Mouse (Mus musculus): ENCODE measurements around the gene Cog5. TPM values are rescaled to one million over a fixed set of nuclear protein-coding genes. Genes with fewer than 3 reads are reported as not detected.

Cog5 gene
- total RNA-seq, 2 experiments from 2014 or later: 6.1 to 17.7 TPM

DNA sequence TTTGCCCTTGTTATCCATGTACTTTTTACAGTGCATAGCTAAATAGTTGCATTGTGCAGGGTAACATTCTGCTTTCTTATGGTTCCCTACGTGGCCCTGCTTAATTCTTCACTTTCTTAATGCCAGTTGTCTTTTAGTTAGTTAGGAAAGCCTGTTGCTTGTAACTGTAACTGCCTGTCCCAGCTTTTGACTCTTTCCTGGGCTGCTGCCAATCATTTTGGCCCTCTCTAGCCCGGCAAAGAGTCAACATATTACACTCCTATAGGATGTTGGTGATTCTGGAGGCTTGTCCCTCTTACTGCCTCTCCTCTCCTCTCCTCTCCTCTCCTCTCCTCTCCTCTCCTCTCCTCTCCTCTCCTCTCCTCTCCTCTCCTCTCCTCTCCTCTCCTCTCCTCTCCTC, 51.5 kb downstream of the Cog5 start:
- no peak for ATAC-seq (replicated peaks; ENCODE audit: low FRiP score, poor library complexity, severe bottlenecking)

DNA sequence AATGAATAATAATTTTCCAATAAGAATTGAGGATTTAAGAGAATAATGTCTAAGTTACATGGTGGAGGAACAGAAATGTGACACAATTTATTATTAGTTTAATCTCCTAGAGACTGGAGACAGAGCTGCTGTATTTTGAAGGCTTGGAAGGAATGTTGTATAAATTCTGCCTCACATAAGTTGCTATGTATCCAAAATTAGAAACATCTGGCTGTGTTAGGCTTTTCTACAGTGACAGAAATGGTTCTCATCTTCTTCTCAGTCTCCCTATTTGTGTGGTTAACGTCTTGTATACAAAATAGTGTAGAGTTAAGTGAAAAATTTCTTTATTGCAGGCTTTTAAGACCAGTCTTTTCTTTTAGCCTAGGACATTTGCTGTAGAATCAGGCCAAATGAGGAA, 52.9 kb downstream of the Cog5 start:
- ATAC-seq (replicated peaks; ENCODE audit: low FRiP score, poor library complexity, severe bottlenecking): no peak

DNA sequence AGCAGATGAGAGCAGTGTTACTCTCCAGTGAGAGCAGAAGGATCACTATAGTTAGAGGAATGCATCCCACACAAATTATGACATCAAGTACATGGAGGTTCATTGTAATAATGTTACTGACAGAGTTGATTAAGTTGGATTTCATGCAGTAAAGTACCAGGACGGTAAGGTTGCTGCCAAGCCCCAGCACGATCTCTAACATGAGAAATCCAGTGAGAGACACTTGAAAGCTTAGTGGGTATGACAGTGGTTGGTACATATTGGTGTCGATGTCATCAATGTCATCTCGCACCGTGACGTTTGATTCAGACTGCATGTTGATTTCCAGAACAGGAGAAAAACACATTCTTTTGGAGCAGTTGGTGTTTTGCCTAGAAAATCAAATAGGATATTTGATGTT, 55.0 kb downstream of the Cog5 start:
- no peak for ATAC-seq (replicated peaks; ENCODE audit: low FRiP score, poor library complexity, severe bottlenecking)

DNA sequence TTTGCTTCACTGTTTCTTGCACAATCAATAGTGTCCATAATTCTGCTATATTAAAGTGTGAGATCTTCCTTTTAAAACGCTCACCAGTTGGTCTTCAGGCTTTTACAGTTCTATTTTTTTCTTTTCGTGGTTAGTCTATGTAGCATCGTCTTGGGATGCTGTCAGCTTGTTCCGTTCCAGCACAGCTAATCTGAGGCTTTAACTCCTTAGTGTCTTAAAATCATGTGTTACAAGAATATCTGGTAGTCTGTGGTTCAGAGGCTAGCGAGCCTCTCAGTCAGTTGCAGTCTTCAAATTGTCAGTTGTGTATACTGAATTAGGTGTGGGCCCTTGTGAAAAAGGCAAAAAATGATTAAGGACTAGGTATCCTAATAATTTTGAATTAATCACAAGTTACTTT, 57.6 kb downstream of the Cog5 start:
- ATAC-seq (replicated peaks; ENCODE audit: low FRiP score, poor library complexity, severe bottlenecking): no peak

DNA sequence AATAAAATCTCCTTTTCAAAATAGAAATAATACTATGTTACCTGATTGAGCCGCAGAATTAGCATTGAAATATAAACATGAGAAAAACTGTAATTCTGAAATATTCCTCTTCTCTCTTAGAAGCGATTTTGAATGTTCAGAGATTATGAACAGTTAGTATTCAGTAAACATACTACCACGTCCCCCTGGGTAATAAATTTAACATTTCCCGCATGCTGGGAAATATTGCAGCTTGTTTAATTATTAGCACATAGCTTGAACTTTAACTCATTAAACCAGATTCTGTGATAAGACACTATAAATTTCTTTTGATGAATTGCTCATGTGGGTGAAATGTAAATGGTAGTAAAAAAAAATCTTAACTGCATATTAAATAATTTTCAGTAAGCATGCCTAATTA, 58.1 kb downstream of the Cog5 start:
- no peak for ATAC-seq (replicated peaks; ENCODE audit: low FRiP score, poor library complexity, severe bottlenecking)

DNA sequence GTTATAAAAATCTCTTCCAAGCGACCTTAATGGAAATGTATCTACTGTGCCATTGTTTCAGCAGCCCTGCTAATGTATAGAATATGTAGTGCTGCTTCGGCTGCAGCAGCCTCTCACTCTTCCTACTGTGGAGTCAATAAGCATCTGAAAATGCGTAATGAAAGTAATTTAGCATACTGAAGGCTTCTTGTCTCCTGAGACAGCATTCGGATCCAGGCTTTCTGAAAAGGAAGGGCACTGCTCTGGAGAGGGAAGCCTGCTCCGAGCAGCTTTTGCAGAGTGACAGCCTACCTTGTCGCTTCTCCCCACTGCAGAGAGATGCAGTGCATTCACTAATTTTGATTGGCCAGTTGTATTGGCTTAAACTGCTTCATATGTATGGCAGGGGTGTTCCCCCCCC, 58.9 kb downstream of the Cog5 start, which contains the start of gene Gpr22:
Gene Gpr22 (minus strand): TSS at position 348 of the 400 bp plus-strand sequence.
- no peak for ATAC-seq (replicated peaks; ENCODE audit: low FRiP score, poor library complexity, severe bottlenecking)

DNA sequence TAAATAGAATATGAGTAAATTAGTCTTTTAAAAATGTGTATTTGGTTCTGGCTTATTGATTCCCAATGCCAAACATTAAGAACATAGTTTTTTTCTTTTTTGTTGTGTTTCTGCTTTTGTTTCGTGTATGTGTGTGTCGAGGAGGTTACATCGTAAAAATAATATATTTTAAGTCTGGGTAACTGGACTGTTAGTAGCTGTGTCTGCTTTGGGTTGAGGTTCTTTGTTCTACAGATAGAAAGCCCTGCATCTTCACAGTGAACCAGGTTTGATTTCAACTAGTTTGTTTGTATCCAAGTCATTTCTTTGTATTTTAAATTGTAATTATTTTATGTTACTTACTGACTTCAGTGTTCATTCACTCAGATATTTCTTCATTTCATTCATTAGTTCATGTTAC, 59.4 kb downstream of the Cog5 start:
- no peak for ATAC-seq (replicated peaks; ENCODE audit: low FRiP score, poor library complexity, severe bottlenecking)

DNA sequence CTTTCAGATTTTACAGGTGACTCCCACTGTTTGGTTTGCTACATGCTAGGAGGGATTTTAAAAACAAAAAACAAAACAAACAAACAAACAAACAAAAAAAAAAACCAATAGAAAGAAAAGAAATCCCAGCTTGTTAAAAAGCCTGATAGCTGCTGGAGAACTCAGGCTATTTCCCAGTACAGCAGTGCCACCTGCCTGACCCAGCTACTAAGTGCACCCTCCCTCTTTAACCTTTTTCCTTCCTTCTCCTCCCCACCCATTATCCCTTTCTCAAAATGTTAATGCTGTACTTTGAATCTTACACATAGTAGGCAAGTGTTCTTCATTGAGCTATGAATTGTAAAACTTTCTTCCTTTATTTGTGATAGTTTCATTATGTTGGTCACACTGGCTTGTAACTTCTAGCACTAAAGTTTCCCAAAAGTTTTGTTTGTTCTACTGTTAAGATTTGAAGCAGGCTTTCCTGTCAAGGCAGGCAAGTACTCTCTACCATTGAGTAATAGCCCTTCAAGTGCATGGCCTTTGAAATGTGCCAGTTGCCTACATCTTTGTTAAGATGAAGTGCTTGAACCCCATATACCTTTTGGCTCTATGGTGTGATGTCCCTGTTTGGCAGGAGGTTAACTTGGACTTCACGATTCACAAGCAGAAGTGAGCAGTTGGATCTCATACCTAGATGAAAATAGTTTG, 65.1 kb downstream of the Cog5 start:
- no peak for ATAC-seq (replicated peaks; ENCODE audit: low FRiP score, poor library complexity, severe bottlenecking)

DNA sequence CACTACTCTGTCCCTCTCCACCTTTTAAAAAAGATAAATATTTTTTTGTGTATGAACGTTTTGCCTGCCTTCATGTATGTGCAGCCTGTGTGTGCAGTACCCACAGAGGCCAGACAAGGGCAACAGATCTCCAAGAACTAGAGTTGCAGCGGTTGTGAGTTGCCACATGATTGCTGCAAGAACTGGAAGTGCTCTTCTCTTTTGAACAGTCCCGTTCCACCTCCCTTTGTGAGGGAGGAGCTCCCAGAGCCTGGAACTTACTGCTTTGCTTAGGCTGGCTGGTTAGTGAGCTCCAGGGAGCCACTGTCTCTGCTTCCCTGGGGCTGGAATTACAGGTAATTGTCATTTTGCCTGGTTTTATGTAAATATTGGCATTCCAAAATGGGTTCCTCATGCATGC, 69.9 kb downstream of the Cog5 start:
- no peak for ATAC-seq (replicated peaks; ENCODE audit: low FRiP score, poor library complexity, severe bottlenecking)

DNA sequence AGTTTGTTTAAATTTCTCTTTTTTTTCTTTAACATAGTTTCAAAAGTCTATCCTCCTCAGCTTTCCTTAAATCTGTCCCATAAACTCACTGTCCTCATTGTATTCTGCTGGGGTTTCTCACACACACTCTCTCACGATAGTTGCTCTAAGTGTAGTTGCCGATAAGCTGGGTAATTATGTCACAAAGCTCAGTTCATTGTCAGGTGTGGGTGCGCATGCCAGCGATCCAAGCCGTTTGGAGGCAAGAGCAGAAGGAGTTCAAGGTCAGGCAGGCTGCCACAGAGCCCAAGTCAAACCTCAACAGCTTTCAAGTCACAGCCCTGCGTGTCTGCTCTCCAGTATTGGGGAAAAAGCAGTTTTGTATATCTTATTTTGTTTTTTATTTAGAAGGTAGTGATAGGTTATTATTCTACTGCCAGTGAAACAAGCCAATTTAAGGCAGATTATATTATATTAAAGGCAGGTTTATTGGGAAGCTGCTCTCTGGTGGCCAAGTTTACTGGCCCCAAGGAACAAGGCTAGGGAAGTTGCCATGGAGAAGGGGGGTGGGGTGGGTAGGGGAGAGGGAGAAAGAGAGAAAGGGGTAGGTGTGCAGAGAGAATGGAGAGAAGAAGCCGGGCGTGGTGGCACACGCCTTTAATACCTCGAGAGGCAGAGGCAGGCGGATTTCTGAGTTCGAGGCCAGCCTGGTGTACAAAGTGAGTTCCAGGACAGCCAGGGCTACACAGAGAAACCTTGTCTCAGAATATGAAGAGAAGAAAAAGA, 71.0 kb downstream of the Cog5 start:
- ATAC-seq (replicated peaks; ENCODE audit: low FRiP score, poor library complexity, severe bottlenecking): no peak

DNA sequence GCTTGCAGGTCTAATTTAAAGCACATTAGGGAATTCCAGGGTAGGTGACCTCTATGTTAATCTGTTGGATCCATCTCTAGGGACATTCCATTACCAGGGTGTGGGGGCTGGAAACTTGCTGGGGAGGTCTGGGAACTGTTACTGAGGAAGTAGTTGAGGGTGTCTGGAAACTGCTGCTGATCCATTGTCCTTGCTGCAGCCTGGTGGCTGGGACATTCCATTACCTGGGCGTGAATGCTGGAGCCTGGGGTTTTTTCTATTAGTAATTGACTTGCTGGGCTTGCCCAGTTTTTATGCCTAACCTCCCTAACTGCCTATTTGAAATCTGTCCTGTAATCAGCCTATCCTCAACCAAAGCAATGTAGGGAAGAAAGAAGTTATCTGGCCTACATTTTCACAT, 72.0 kb downstream of the Cog5 start:
- no peak for ATAC-seq (replicated peaks; ENCODE audit: low FRiP score, poor library complexity, severe bottlenecking)

DNA sequence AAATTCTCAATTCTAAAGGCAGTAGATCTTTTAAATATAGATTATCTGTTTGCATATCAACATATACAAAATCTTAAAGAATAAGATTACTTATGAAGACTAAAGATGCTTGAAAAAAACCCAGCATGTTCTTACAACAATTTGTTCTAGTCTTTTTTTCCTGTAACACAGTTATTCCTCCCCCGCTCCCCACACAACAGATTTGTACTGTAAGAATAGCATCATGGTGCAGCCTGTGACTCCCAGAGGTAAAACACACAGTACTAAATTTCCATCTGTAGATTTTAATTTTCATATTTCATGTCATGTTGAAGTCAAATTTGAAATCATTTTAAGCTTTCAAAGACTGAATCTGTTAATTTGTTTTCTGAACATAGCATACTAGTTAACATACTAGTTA, 75.5 kb downstream of the Cog5 start:
- no peak for ATAC-seq (replicated peaks; ENCODE audit: low FRiP score, poor library complexity, severe bottlenecking)

DNA sequence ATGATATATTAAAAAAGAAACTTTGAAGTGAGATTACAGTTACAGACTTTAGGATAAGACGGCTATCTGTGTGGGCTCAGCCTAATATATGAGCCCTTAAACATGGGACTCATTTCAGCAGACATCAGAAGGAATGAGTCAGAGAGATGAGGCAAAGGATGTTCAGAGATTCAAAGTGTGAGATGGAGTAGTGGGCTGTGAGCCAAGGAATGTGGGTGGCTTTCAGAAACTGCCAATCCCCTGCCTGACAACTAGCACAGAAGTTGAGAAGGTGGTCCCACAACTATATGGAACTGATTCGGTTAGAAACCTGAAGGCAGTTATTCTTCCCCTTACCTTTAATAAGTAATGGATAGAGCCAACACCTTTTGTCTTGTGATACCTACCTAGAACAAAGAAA, 79.9 kb downstream of the Cog5 start:
- ATAC-seq (replicated peaks; ENCODE audit: low FRiP score, poor library complexity, severe bottlenecking): no peak

DNA sequence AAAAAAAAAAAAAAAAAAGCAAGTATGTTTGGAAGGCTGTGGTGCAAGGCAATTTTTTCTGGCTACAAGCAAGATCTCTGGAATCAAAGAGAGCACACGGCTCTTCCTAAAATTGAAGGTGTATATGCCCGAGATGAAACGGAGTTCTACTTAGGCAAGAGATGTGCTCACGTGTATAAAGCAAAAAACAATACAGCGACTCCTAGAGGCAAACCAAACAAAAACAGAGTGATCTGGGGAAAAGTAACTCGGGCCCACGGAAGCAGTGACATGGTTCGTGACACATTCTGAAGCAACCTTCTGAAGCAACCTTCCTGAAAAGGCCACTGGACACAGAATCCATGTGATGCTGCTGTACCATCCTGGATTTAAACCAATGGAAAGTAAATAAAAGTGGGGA, 92.6 kb downstream of the Cog5 start:
- no peak for ATAC-seq (replicated peaks; ENCODE audit: low FRiP score, poor library complexity, severe bottlenecking)

DNA sequence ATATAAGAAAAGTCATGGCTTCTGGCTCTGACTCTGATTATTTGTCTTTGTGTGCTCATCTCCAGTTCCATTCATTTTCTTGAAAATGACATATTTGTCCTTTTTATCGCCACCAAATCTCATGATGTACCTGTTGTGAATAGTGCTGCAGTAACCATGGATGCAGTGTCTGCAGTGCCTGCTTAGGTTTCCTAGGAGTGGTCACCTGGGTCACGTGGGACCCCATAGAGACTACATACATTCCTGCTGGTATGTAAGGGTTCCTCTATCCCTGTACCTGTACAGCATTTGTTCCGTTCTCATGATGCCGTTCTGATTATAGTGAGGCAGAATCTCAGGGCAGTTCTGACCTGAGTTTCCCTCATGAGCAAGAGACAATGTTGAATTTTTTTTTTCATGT, 95.2 kb downstream of the Cog5 start:
- no peak for ATAC-seq (replicated peaks; ENCODE audit: low FRiP score, poor library complexity, severe bottlenecking)

DNA sequence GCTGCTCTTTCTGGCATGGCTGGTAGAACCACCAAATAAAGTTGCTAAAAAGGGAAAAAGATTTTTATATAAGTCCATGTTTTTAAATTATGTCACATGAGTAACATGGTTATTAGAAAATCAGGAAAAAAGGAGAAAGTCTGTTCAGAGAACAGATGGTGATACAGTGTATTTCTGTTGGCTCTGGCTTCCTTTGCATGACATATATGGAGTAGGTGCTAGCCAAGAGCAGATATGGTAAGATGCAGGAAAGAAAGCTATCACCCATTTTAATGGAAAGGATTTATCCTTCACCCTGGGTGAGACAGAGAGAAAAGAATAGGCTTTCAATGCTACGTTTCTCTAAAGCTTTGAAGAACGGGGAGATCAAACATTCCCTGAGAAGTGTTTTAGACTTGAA, 99.8 kb downstream of the Cog5 start:
- ATAC-seq (replicated peaks; ENCODE audit: low FRiP score, poor library complexity, severe bottlenecking): no peak

DNA sequence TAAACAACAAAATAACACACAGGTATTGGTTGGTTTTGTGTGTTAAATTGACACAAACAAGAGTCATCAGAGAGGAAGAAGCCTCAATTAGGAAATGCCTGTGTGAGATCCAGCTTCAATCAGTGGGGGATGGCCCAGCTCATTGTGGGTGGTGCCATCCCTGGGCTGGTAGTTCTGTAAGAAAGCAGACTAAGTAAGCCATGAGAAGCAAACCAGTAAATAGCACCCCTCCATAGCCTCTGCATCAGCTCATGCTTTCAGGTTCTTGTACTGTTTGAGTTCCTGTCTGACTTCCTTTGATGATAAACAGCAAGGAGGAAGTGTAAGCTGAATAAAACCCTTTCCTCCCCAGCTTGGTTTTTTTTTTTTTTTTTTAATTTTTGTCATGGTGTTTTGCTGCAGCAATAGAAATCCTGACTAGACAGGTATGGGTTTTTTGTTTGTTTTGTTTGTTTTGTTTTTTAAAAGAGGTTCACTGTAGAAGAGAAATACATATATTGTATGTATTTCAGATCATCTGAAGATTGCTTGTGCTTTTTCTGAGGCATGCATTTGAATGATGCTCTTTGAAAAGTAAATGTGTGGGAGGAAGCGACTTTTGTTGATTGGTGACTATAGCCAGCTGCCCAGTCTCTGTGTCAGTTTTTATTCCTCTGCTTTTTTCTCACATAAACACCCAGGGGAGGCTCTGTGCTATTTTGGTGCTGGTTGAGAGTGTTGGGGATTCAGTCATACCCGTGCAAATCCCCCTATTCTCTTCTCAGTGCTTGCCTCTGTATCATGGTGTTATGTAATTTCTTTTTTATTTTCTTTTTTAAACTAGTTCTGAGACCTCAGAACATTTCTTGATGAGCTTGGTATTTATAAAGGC, 101.5 kb downstream of the Cog5 start:
- ATAC-seq (replicated peaks; ENCODE audit: low FRiP score, poor library complexity, severe bottlenecking): no peak

DNA sequence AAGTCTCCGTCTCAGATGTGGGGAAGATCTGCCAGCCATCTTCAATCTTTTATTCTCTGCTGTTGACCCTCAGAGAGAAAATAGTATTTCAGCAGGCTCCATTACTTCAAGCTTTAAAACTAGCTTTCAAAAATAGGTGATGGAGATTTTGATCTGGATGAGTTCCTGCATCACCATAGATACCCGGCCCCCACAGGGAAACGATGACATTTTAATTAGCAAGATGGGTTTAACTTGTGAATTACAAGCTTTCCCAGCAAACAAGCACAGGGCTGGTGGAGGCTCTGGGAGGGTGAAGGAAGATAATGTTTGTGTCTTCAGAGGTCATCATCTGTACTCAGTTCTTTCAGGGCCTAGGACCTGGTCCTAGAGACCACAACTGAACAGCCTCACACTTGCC, 118.9 kb downstream of the Cog5 start:
- ATAC-seq (replicated peaks; ENCODE audit: low FRiP score, poor library complexity, severe bottlenecking): no peak

DNA sequence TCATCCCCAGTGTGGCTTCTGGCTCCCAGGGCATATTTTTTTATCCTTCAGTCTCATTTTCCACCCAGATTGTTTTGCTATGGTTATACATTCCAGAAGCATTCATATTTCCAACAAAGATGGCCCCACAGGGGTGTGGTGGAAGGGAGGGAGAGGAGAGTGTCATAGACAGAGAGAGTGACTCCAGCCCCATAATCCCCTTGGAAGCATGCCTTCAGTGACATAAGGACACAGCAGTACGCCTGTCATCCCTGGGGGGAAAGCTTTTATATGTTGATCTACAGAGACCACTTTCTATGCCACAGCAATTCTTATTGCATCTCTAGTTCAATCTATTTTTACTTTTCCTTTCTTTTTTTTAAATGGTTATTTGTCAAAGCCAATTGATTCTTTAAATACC, 129.6 kb downstream of the Cog5 start:
- no peak for ATAC-seq (replicated peaks; ENCODE audit: low FRiP score, poor library complexity, severe bottlenecking)

DNA sequence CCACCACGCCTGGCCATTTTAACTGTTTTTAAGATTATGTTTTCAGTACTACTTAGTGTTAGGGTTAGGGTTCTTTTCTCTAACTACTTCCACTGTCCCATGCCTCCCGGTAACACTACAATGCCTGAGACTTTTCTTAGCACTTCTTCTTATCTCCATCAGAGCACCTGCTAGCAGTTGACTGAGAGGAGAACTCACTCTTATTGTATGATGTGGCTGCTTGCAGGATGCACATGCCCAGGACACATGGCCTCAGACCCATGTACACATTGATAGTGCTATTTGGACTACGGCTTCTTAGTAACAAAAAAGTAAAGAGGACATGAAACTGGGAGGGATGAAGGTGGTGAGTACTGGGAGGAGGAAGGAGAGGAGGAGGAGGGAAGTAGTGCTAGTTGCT, 133.9 kb downstream of the Cog5 start:
- ATAC-seq (replicated peaks; ENCODE audit: low FRiP score, poor library complexity, severe bottlenecking): no peak
